Comparison of ENCODE assay signal across 8 mouse cellular contexts in genomic region chr8:70234080-70234780, GRCm38 (mm10). TPM values are rescaled to one million over a fixed set of nuclear protein-coding genes. Genes with fewer than 3 reads are reported as not detected.
A peak's percentile ranks its signal among the peaks of the same experiment; 100 is the strongest.
DNase-seq lines count a peak whose midpoint lies in the region; ATAC-seq lines count a peak whose summit lies in the region.

Gene Sugp2, plus strand, starts transcription at chr8:70234226.
Gene Armc6, minus strand, starts transcription at chr8:70234466.

- H3K36me3 ChIP-seq in forebrain, embryonic 11.5 days (ENCODE audit: control insufficient read depth, insufficient read depth, low read length), result peaks cover 12% of the 10 kb centered on the region; the same call in 1 of the 2 replicates
- peaks cover 16% of the 10 kb centered on the region for H3K36me3 ChIP-seq in heart, embryonic 16.5 days (ENCODE audit: control insufficient read depth, insufficient read depth)
- peaks cover 47% of the 10 kb centered on the region for H3K36me3 ChIP-seq in liver, embryonic 15.5 days (replicated peaks)
- peaks cover 51% of the 10 kb centered on the region for H3K36me3 ChIP-seq in neural tube, embryonic 12.5 days

- peak; percentile 91 to 93 for DNase-seq in CD8-positive naive resting alpha-beta T cell, adult 2 months (ENCODE audit: low read depth in 2 of 2, low spot score in 2 of 2)
- DNase-seq in c-Kit-positive CD71-negative TER-119-negative erythroid progenitor cells, embryonic 14.5 days (ENCODE audit: low read depth), result peak; percentile 95
- DNase-seq in forebrain, embryonic 11.5 days (ENCODE audit: low spot score), result peak; percentile 95
- peak; percentile 96 to 97 for DNase-seq in kidney, postnatal 36 days
- DNase-seq in telencephalon, adult 2 months (ENCODE audit: low read depth, low spot score), result peak; percentile 92

- peak within 1 kb of the TSS; percentile 67 for H3K4me3 ChIP-seq in forebrain, embryonic 11.5 days (ENCODE audit: low read depth, low read length)
- H3K4me3 ChIP-seq in heart, embryonic 16.5 days (ENCODE audit: low read length), result peak within 1 kb of the TSS; percentile 77
- peak within 1 kb of the TSS; percentile 67 for H3K4me3 ChIP-seq in liver, embryonic 15.5 days (replicated peaks)
- H3K4me3 ChIP-seq in neural tube, embryonic 12.5 days, result peak within 1 kb of the TSS; percentile 83

- peak; percentile 96 for ATAC-seq in forebrain, embryonic 11.5 days (replicated peaks; ENCODE audit: low FRiP score)
- peak; percentile 97 for ATAC-seq in heart, embryonic 16.5 days (replicated peaks; ENCODE audit: extremely low read depth, insufficient read depth, low FRiP score)
- ATAC-seq in liver, embryonic 15.5 days (ENCODE audit: insufficient read depth), result peak; percentile 95
- peak; percentile 95 for ATAC-seq in neural tube, embryonic 12.5 days (ENCODE audit: low FRiP score, low read depth)

- H3K4me1 ChIP-seq in forebrain, embryonic 11.5 days (replicated peaks; ENCODE audit: control insufficient read depth, insufficient read depth, low read length), result peaks cover 10% of the 10 kb centered on the region
- H3K4me1 ChIP-seq in heart, embryonic 16.5 days (ENCODE audit: control insufficient read depth, insufficient read depth, low read length), result peaks cover 14% of the 10 kb centered on the region
- H3K4me1 ChIP-seq in liver, embryonic 15.5 days (replicated peaks), result peaks cover 55% of the 10 kb centered on the region
- peaks cover 22% of the 10 kb centered on the region for H3K4me1 ChIP-seq in neural tube, embryonic 12.5 days

- WGBS in forebrain, embryonic 11.5 days, result under 1% methylated on average over 66 of the region's 67 CpGs
- WGBS in heart, embryonic 16.5 days, result under 1% methylated on average over 67 of the region's 67 CpGs
- under 1% methylated on average over 67 of the region's 67 CpGs for WGBS in liver, embryonic 15.5 days (ENCODE audit: insufficient replicate concordance)
- under 1% methylated on average over 67 of the region's 67 CpGs for whole genome bisulfite sequencing in neural tube, embryonic 12.5 days

- peak within 1 kb of the TSS; percentile 78 for H3K27ac ChIP-seq in forebrain, embryonic 11.5 days (ENCODE audit: low read depth, low read length)
- H3K27ac ChIP-seq in heart, embryonic 16.5 days (ENCODE audit: low read length), result peak within 1 kb of the TSS; percentile 95
- H3K27ac ChIP-seq in liver, embryonic 15.5 days (replicated peaks), result peak within 1 kb of the TSS; percentile 93
- H3K27ac ChIP-seq in neural tube, embryonic 12.5 days, result peak within 1 kb of the TSS; percentile 84

- H3K27me3 ChIP-seq in forebrain, embryonic 11.5 days (ENCODE audit: control insufficient read depth, insufficient read depth, low read length), result no peaks in the 10 kb centered on the region
- no peaks in the 10 kb centered on the region for H3K27me3 ChIP-seq in heart, embryonic 16.5 days (ENCODE audit: control insufficient read depth, insufficient read depth, low read length)
- no peaks in the 10 kb centered on the region for H3K27me3 ChIP-seq in liver, embryonic 15.5 days
- H3K27me3 ChIP-seq in neural tube, embryonic 12.5 days (replicated peaks), result no peaks in the 10 kb centered on the region

- peak within 1 kb of the TSS; percentile 80 for H3K9ac ChIP-seq in forebrain, embryonic 11.5 days (ENCODE audit: low read length)
- H3K9ac ChIP-seq in heart, embryonic 16.5 days (ENCODE audit: low read length), result peak within 1 kb of the TSS; percentile 84
- H3K9ac ChIP-seq in liver, embryonic 15.5 days, result peak within 1 kb of the TSS; percentile 80
- peak within 1 kb of the TSS; percentile 83 for H3K9ac ChIP-seq in neural tube, embryonic 12.5 days

- peak within 1 kb of the TSS; percentile 98 for H3K4me2 ChIP-seq in forebrain, embryonic 11.5 days (ENCODE audit: low read depth, low read length, severe bottlenecking)
- H3K4me2 ChIP-seq in heart, embryonic 16.5 days (ENCODE audit: low read depth, low read length), result peak within 1 kb of the TSS; percentile 90
- H3K4me2 ChIP-seq in liver, embryonic 15.5 days, result peak within 1 kb of the TSS; percentile 98
- H3K4me2 ChIP-seq in neural tube, embryonic 12.5 days (replicated peaks), result peak within 1 kb of the TSS; percentile 90

- H3K9me3 ChIP-seq in forebrain, embryonic 11.5 days (ENCODE audit: control insufficient read depth, low read length), result no peaks in the 10 kb centered on the region
- no peaks in the 10 kb centered on the region for H3K9me3 ChIP-seq in heart, embryonic 16.5 days (replicated peaks; ENCODE audit: control insufficient read depth, low read length)
- no peaks in the 10 kb centered on the region for H3K9me3 ChIP-seq in liver, embryonic 15.5 days (replicated peaks)
- H3K9me3 ChIP-seq in neural tube, embryonic 12.5 days, result no peaks in the 10 kb centered on the region

RNA-seq across cellular contexts. Expression of gene Sugp2, which starts in this region (rescaled TPM):
- 60.4 and 74.7 TPM in 2 replicates for polyA plus RNA-seq in forebrain, embryonic 11.5 days (2014; fragmentation: Nextera tagmentation; extraction: Ambion mirVana)
- 25.7 and 28.1 TPM in 2 replicates for polyA plus RNA-seq in heart, embryonic 16.5 days (2015; fragmentation: Nextera tagmentation; extraction: Ambion mirVana)
- polyA plus RNA-seq in liver, embryonic 15.5 days (2015; fragmentation: Nextera tagmentation; extraction: Ambion mirVana), result 10.9 and 11.7 TPM in 2 replicates
- 68.0 and 68.2 TPM in 2 replicates for polyA plus RNA-seq in neural tube, embryonic 12.5 days (2016; fragmentation: Nextera tagmentation; extraction: Ambion mirVana)

RNA-seq across cellular contexts. Expression of gene Armc6, which starts in this region (rescaled TPM):
- polyA plus RNA-seq in forebrain, embryonic 11.5 days (2014; fragmentation: Nextera tagmentation; extraction: Ambion mirVana), result 31.2 and 35.7 TPM in 2 replicates
- polyA plus RNA-seq in heart, embryonic 16.5 days (2015; fragmentation: Nextera tagmentation; extraction: Ambion mirVana), result 19.6 and 22.1 TPM in 2 replicates
- 12.4 and 15.2 TPM in 2 replicates for polyA plus RNA-seq in liver, embryonic 15.5 days (2015; fragmentation: Nextera tagmentation; extraction: Ambion mirVana)
- 56.1 and 59.9 TPM in 2 replicates for polyA plus RNA-seq in neural tube, embryonic 12.5 days (2016; fragmentation: Nextera tagmentation; extraction: Ambion mirVana)

Comparison
In these comparisons a context has a peak if more than half of its experiments do, and no peak if none do; other contexts are left out.
1. Peak in every context shown above with its lines: DNase-seq, ATAC-seq, H3K4me3 ChIP-seq and H3K27ac ChIP-seq.